Mouse (Mus musculus) forebrain, embryonic 12.5 days (tissue): ENCODE measurements at regions not wholly inside any gene's neighbourhood (a gene's known extent, or its start where the extent isn't known, plus 50 kb on each side); places are given as distances from the start of the nearest gene placed in this dataset.
A peak's percentile ranks its signal among the peaks of the same experiment; 100 is the strongest.

Source experiments
- ATAC-seq: fragments of 200-750 bp; cut with Nextera tagmentation; 2 replicates; pipeline ENCODE4 v1.8.0; 2017; ENCODE audit warnings: moderate TSS enrichment; ENCODE audit not compliant: low FRiP score
- H3K27ac ChIP-seq: fragments of 300-500 bp; sonication (generic); 2 replicates; pipeline ENCODE4 v1.5.1; 2016; ENCODE audit warnings: mild to moderate bottlenecking
- H3K27me3 ChIP-seq: fragments of 300-500 bp; sonication (generic); 2 replicates; pipeline ENCODE4 v1.6.1; 2016; ENCODE audit warnings: mild to moderate bottlenecking
- H3K36me3 ChIP-seq: fragments of 300-500 bp; sonication (generic); replicated peaks from 2 replicates; pipeline ENCODE4 v1.6.1; 2016; ENCODE audit warnings: mild to moderate bottlenecking
- H3K4me1 ChIP-seq: fragments of 300-500 bp; sonication (generic); 2 replicates; pipeline ENCODE4 v1.6.1; 2016
- H3K4me2 ChIP-seq: fragments of 300-500 bp; sonication (generic); 2 replicates; pipeline ENCODE4 v1.6.1; 2016; ENCODE audit warnings: mild to moderate bottlenecking, moderate library complexity
- H3K4me3 ChIP-seq: fragments of 300-500 bp; sonication (generic); replicated peaks from 2 replicates; pipeline ENCODE4 v1.5.1; 2016; ENCODE audit warnings: mild to moderate bottlenecking
- H3K9ac ChIP-seq: fragments of 300-500 bp; sonication (generic); 2 replicates; pipeline ENCODE4 v1.6.1; 2016; ENCODE audit warnings: mild to moderate bottlenecking
- H3K9me3 ChIP-seq: fragments of 300-500 bp; sonication (generic); 2 replicates; pipeline ENCODE4 v1.6.1; 2016
- WGBS: fragments of 180-500 bp; shearing (Covaris S2); methylation state at CpG from one replicate; pipeline ENCODE4 v1.1.7; 2016; 5-methylcytosine and 5-hydroxymethylcytosine counted together

- Histone ChIP-seq H3K4me2 (no peak overlapping the region), H3K4me1 (no peaks in the 10 kb centered on the region), H3K9me3 (no peaks in the 10 kb centered on the region), H3K27ac (no peak overlapping the region), H3K27me3 (no peaks in the 10 kb centered on the region), H3K9ac (no peak overlapping the region), H3K36me3 (no peaks in the 10 kb centered on the region), H3K4me3 (no peak overlapping the region)
- ATAC-seq = no peak
- WGBS = 83% methylated on average over 2 of the region's 2 CpGs
Measured at GRCm38 (mm10) chr12:54443285-54443684, 213.1 kb downstream of the Sptssa start.

GRCm38 (mm10) chr12:54442408-54442807 lies 214.0 kb downstream of the Sptssa start:
- H3K4me2 ChIP-seq = no peak overlapping the region
- H3K4me1 ChIP-seq = no peaks in the 10 kb centered on the region
- 80% methylated on average over 11 of the region's 11 CpGs for WGBS
- H3K27ac ChIP-seq = no peak overlapping the region
- H3K36me3 ChIP-seq = no peaks in the 10 kb centered on the region
- no peak overlapping the region for H3K9ac ChIP-seq
- H3K27me3 ChIP-seq = no peaks in the 10 kb centered on the region
- ATAC-seq = no peak
- H3K9me3 ChIP-seq = no peaks in the 10 kb centered on the region
- H3K4me3 ChIP-seq = no peak overlapping the region

- H3K27me3 ChIP-seq = no peaks in the 10 kb centered on the region
- H3K36me3 ChIP-seq = no peaks in the 10 kb centered on the region
- no peak overlapping the region for H3K4me2 ChIP-seq
- H3K27ac ChIP-seq = no peak overlapping the region
- no peak for ATAC-seq
- H3K4me3 ChIP-seq = no peak overlapping the region
- H3K9ac ChIP-seq = no peak overlapping the region
- no peaks in the 10 kb centered on the region for H3K4me1 ChIP-seq
- 65% methylated on average over 6 of the region's 6 CpGs for WGBS
- H3K9me3 ChIP-seq = no peaks in the 10 kb centered on the region
Measured at GRCm38 (mm10) chr12:54440851-54441593, 215.4 kb downstream of the Sptssa start.

- no peaks in the 10 kb centered on the region for H3K9me3 ChIP-seq
- H3K4me3 ChIP-seq = no peak overlapping the region
- 65% methylated on average over 4 of the region's 4 CpGs for WGBS
- no peaks in the 10 kb centered on the region for H3K36me3 ChIP-seq
- no peak overlapping the region for H3K9ac ChIP-seq
- H3K27ac ChIP-seq = no peak overlapping the region
- H3K4me1 ChIP-seq = no peaks in the 10 kb centered on the region
- H3K4me2 ChIP-seq = no peak overlapping the region
- no peaks in the 10 kb centered on the region for H3K27me3 ChIP-seq
- no peak for ATAC-seq
Measured at GRCm38 (mm10) chr12:54438793-54439192, 217.6 kb downstream of the Sptssa start.

GRCm38 (mm10) chr12:54425236-54425635 lies 221.6 kb upstream of the Egln3 start:
- H3K36me3 ChIP-seq = no peaks in the 10 kb centered on the region
- no peak overlapping the region for H3K9ac ChIP-seq
- no peak for ATAC-seq
- H3K27me3 ChIP-seq = no peaks in the 10 kb centered on the region
- no peak overlapping the region for H3K4me3 ChIP-seq
- H3K4me2 ChIP-seq = no peak overlapping the region
- H3K4me1 ChIP-seq = no peaks in the 10 kb centered on the region
- no peak overlapping the region for H3K27ac ChIP-seq
- 78% methylated on average over 6 of the region's 6 CpGs for WGBS
- no peaks in the 10 kb centered on the region for H3K9me3 ChIP-seq

GRCm38 (mm10) chr12:54414829-54415228 lies 211.2 kb upstream of the Egln3 start:
- Histone ChIP-seq H3K27ac (no peak overlapping the region), H3K4me2 (no peak overlapping the region), H3K9me3 (no peaks in the 10 kb centered on the region), H3K9ac (no peak overlapping the region), H3K4me3 (no peak overlapping the region), H3K27me3 (no peaks in the 10 kb centered on the region), H3K4me1 (peaks cover 10% of the 10 kb centered on the region), H3K36me3 (no peaks in the 10 kb centered on the region)
- WGBS = 69% methylated on average over 1 of the region's 1 CpGs
- ATAC-seq = no peak

- no peaks in the 10 kb centered on the region for H3K9me3 ChIP-seq
- WGBS = 88% methylated on average over 5 of the region's 5 CpGs
- H3K4me3 ChIP-seq = no peak overlapping the region
- ATAC-seq = no peak
- H3K4me1 ChIP-seq = peaks cover 11% of the 10 kb centered on the region
- no peaks in the 10 kb centered on the region for H3K36me3 ChIP-seq
- H3K27ac ChIP-seq = no peak overlapping the region
- H3K4me2 ChIP-seq = no peak overlapping the region
- no peaks in the 10 kb centered on the region for H3K27me3 ChIP-seq
- H3K9ac ChIP-seq = no peak overlapping the region
Measured at GRCm38 (mm10) chr12:54414201-54414600, 210.5 kb upstream of the Egln3 start.

- ATAC-seq = no peak; the same call in 1 of the 2 replicates
- H3K36me3 ChIP-seq = no peaks in the 10 kb centered on the region
- peaks cover 18% of the 10 kb centered on the region for H3K4me1 ChIP-seq
- H3K9ac ChIP-seq = no peak overlapping the region
- no peaks in the 10 kb centered on the region for H3K9me3 ChIP-seq
- 18% methylated on average over 7 of the region's 7 CpGs for WGBS
- H3K27ac ChIP-seq = peak overlapping the region; percentile 15; the same call in 1 of the 2 replicates
- H3K27me3 ChIP-seq = no peaks in the 10 kb centered on the region
- no peak overlapping the region for H3K4me2 ChIP-seq
- no peak overlapping the region for H3K4me3 ChIP-seq
Measured at GRCm38 (mm10) chr12:54410038-54410605, 206.5 kb upstream of the Egln3 start.

GRCm38 (mm10) chr12:54408906-54409305 lies 205.2 kb upstream of the Egln3 start:
- Histone ChIP-seq H3K36me3 (no peaks in the 10 kb centered on the region), H3K4me3 (no peak overlapping the region), H3K27ac (no peak overlapping the region), H3K4me2 (no peak overlapping the region), H3K27me3 (no peaks in the 10 kb centered on the region), H3K4me1 (peaks cover 21% of the 10 kb centered on the region), H3K9me3 (no peaks in the 10 kb centered on the region), H3K9ac (no peak overlapping the region)
- ATAC-seq = no peak
- WGBS = 93% methylated on average over 6 of the region's 6 CpGs

GRCm38 (mm10) chr12:54407301-54407896 lies 203.7 kb upstream of the Egln3 start:
- no peak for ATAC-seq
- Histone ChIP-seq H3K4me2 (no peak overlapping the region), H3K9ac (no peak overlapping the region), H3K36me3 (no peaks in the 10 kb centered on the region), H3K4me1 (peaks cover 21% of the 10 kb centered on the region), H3K27me3 (no peaks in the 10 kb centered on the region), H3K9me3 (no peaks in the 10 kb centered on the region), H3K27ac (no peak overlapping the region), H3K4me3 (no peak overlapping the region)
- 72% methylated on average over 6 of the region's 6 CpGs for WGBS

GRCm38 (mm10) chr12:54405066-54405465 lies 201.4 kb upstream of the Egln3 start:
- Histone ChIP-seq H3K4me3 (no peak overlapping the region), H3K27me3 (no peaks in the 10 kb centered on the region), H3K9me3 (no peaks in the 10 kb centered on the region), H3K4me1 (peaks cover 13% of the 10 kb centered on the region), H3K9ac (no peak overlapping the region), H3K27ac (no peak overlapping the region), H3K4me2 (no peak overlapping the region), H3K36me3 (no peaks in the 10 kb centered on the region)
- ATAC-seq = no peak
- 66% methylated on average over 14 of the region's 14 CpGs for WGBS

- no peaks in the 10 kb centered on the region for H3K27me3 ChIP-seq
- peaks cover 10% of the 10 kb centered on the region; the same call in 1 of the 2 replicates for H3K4me1 ChIP-seq
- H3K36me3 ChIP-seq = no peaks in the 10 kb centered on the region
- WGBS = 80% methylated on average over 6 of the region's 6 CpGs
- ATAC-seq = no peak
- H3K27ac ChIP-seq = no peak overlapping the region
- H3K4me2 ChIP-seq = no peak overlapping the region
- H3K9ac ChIP-seq = no peak overlapping the region
- H3K9me3 ChIP-seq = no peaks in the 10 kb centered on the region
- H3K4me3 ChIP-seq = no peak overlapping the region
Measured at GRCm38 (mm10) chr12:54402591-54402990, 198.9 kb upstream of the Egln3 start.

- WGBS = 55% methylated on average over 1 of the region's 1 CpGs
- Histone ChIP-seq H3K4me3 (no peak overlapping the region), H3K9ac (no peak overlapping the region), H3K27me3 (no peaks in the 10 kb centered on the region), H3K27ac (no peak overlapping the region), H3K36me3 (no peaks in the 10 kb centered on the region), H3K4me1 (peaks cover 7% of the 10 kb centered on the region; the same call in 1 of the 2 replicates), H3K9me3 (no peaks in the 10 kb centered on the region), H3K4me2 (no peak overlapping the region)
- no peak for ATAC-seq
Measured at GRCm38 (mm10) chr12:54401665-54402064, 198.0 kb upstream of the Egln3 start.
